Comparison of ENCODE assay signal across 16 mouse cellular contexts in the genomic region with DNA sequence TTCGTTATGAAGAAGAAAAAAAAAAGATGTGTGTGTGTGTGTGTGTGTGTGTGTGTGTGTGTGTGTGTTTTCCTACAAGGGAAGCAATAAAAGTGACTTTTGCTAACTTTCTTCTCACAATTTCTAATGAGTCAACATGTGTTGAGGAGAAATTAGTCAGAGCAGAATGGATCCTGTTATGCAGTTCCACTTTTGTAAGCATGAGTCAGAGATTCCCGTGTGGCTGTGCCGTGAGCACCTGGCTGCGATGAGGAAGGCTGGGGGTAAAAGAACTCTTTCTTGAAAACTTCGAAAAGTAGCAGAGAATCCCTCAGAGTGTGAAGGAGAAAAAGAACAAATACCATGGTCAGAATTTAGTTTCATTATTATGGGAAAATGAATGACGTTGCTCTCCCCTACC.
"Had no signal": no experiment of that assay in that cellular context is flagged by ENCODE, and none has a peak within 500 bp of the region (broad histone marks: within the 10 kb centered on the region; RNA-seq: fewer than 3 reads in every experiment).

No protein-coding gene starts in this region.

- H3K4me2 ChIP-seq: kidney, embryonic 15.5 days; liver, embryonic 13.5 days; midbrain, embryonic 12.5 days; midbrain, embryonic 15.5 days; neural tube, embryonic 12.5 days; neural tube, embryonic 15.5 days had no signal

- H3K27me3 ChIP-seq: kidney, embryonic 15.5 days; liver, embryonic 13.5 days; midbrain, embryonic 12.5 days; midbrain, embryonic 15.5 days; neural tube, embryonic 12.5 days; neural tube, embryonic 15.5 days had no signal

- H3K4me1 ChIP-seq: kidney, embryonic 15.5 days; liver, embryonic 13.5 days; midbrain, embryonic 12.5 days; midbrain, embryonic 15.5 days; neural tube, embryonic 12.5 days; neural tube, embryonic 15.5 days had no signal

- H3K9ac ChIP-seq: kidney, embryonic 15.5 days; liver, embryonic 13.5 days; midbrain, embryonic 12.5 days; midbrain, embryonic 15.5 days; neural tube, embryonic 12.5 days; neural tube, embryonic 15.5 days had no signal

- H3K36me3 ChIP-seq: kidney, embryonic 15.5 days; liver, embryonic 13.5 days; midbrain, embryonic 12.5 days; midbrain, embryonic 15.5 days; neural tube, embryonic 12.5 days; neural tube, embryonic 15.5 days had no signal

- ATAC-seq: midbrain, embryonic 15.5 days had no signal

- H3K27ac ChIP-seq: kidney, embryonic 15.5 days; liver, embryonic 13.5 days; macrophage; midbrain, embryonic 12.5 days; midbrain, embryonic 15.5 days; neural tube, embryonic 12.5 days; neural tube, embryonic 15.5 days; stomach, postnatal 0 days had no signal

- H3K4me3 ChIP-seq: kidney, embryonic 15.5 days; liver, embryonic 13.5 days; midbrain, embryonic 12.5 days; midbrain, embryonic 15.5 days; neural tube, embryonic 12.5 days; neural tube, embryonic 15.5 days had no signal

- H3K9me3 ChIP-seq: kidney, embryonic 15.5 days; liver, embryonic 13.5 days; midbrain, embryonic 12.5 days; midbrain, embryonic 15.5 days; neural tube, embryonic 12.5 days; neural tube, embryonic 15.5 days had no signal

- DNase-seq: kidney, adult 18-20 months; kidney, postnatal 10 days; kidney, postnatal 36 days; liver, embryonic 13.5 days; lung, adult 2 months; lung, postnatal 14 days; retina, postnatal 1 day; right cerebral cortex, postnatal 4 days; thymus, postnatal 25 days had no signal
